Mouse (Mus musculus): ENCODE data around the gene Hs6st1. TPM values are rescaled to one million over a fixed set of nuclear protein-coding genes. Genes with fewer than 3 reads are reported as not detected.

Gene Hs6st1
- polyA plus RNA-seq, 1 experiment from 2014 or later: 18.1 TPM

- ATAC-seq (ENCODE audit: low read depth): peak; percentile 25; the same call in 1 of the 2 replicates
- Histone ChIP-seq H3K9ac (replicated peaks; ENCODE audit: low read depth, low read length) (no peak overlapping the region), H3K36me3 (ENCODE audit: control insufficient read depth, insufficient read depth, low read length) (0 out of 2 replicates have a peak, but pooled peaks cover 6% of the 10 kb centered on the region), H3K27ac (ENCODE audit: low read depth, low read length) (no peak overlapping the region), H3K4me2 (ENCODE audit: low read depth, low read length) (no peak overlapping the region), H3K27me3 (ENCODE audit: control insufficient read depth, insufficient read depth, low read length) (no peaks in the 10 kb centered on the region), H3K4me1 (ENCODE audit: control insufficient read depth, insufficient read depth, low read length) (peaks cover 21% of the 10 kb centered on the region), H3K9me3 (ENCODE audit: control insufficient read depth, low read length) (no peaks in the 10 kb centered on the region), H3K4me3 (ENCODE audit: low read depth, low read length) (no peak overlapping the region)
- WGBS: 37% methylated on average over 1 of the region's 1 CpGs
Measured at GRCm38 (mm10) chr1:36089481-36089880, 21.3 kb downstream of the Hs6st1 start.

GRCm38 (mm10) chr1:36090011-36090721 lies 22.0 kb downstream of the Hs6st1 start:
- H3K27ac ChIP-seq (ENCODE audit: low read depth, low read length): no peak overlapping the region
- no peak overlapping the region for H3K4me3 ChIP-seq (ENCODE audit: low read depth, low read length)
- H3K4me2 ChIP-seq (ENCODE audit: low read depth, low read length): no peak overlapping the region
- H3K9ac ChIP-seq (replicated peaks; ENCODE audit: low read depth, low read length): no peak overlapping the region
- 66% methylated on average over 6 of the region's 6 CpGs for WGBS
- peaks cover 21% of the 10 kb centered on the region for H3K4me1 ChIP-seq (ENCODE audit: control insufficient read depth, insufficient read depth, low read length)
- no peaks in the 10 kb centered on the region for H3K27me3 ChIP-seq (ENCODE audit: control insufficient read depth, insufficient read depth, low read length)
- 0 out of 2 replicates have a peak, but pooled peaks cover 6% of the 10 kb centered on the region for H3K36me3 ChIP-seq (ENCODE audit: control insufficient read depth, insufficient read depth, low read length)
- no peaks in the 10 kb centered on the region for H3K9me3 ChIP-seq (ENCODE audit: control insufficient read depth, low read length)
- no peak for ATAC-seq (ENCODE audit: low read depth)

- Histone ChIP-seq H3K9ac (replicated peaks; ENCODE audit: low read depth, low read length) (no peak overlapping the region), H3K4me1 (ENCODE audit: control insufficient read depth, insufficient read depth, low read length) (peaks cover 21% of the 10 kb centered on the region), H3K4me3 (ENCODE audit: low read depth, low read length) (no peak overlapping the region), H3K4me2 (ENCODE audit: low read depth, low read length) (no peak overlapping the region), H3K27ac (ENCODE audit: low read depth, low read length) (no peak overlapping the region), H3K9me3 (ENCODE audit: control insufficient read depth, low read length) (no peaks in the 10 kb centered on the region), H3K36me3 (ENCODE audit: control insufficient read depth, insufficient read depth, low read length) (0 out of 2 replicates have a peak, but pooled peaks cover 6% of the 10 kb centered on the region), H3K27me3 (ENCODE audit: control insufficient read depth, insufficient read depth, low read length) (no peaks in the 10 kb centered on the region)
- 95% methylated on average over 4 of the region's 4 CpGs for WGBS
- no peak for ATAC-seq (ENCODE audit: low read depth)
Measured at GRCm38 (mm10) chr1:36090722-36091110, 22.5 kb downstream of the Hs6st1 start.

GRCm38 (mm10) chr1:36091246-36091645 lies 23.0 kb downstream of the Hs6st1 start:
- WGBS: 63% methylated on average over 6 of the region's 6 CpGs
- no peak overlapping the region for H3K27ac ChIP-seq (ENCODE audit: low read depth, low read length)
- no peak overlapping the region for H3K4me2 ChIP-seq (ENCODE audit: low read depth, low read length)
- H3K9me3 ChIP-seq (ENCODE audit: control insufficient read depth, low read length): no peaks in the 10 kb centered on the region
- H3K9ac ChIP-seq (replicated peaks; ENCODE audit: low read depth, low read length): no peak overlapping the region
- no peaks in the 10 kb centered on the region for H3K27me3 ChIP-seq (ENCODE audit: control insufficient read depth, insufficient read depth, low read length)
- 0 out of 2 replicates have a peak, but pooled peaks cover 6% of the 10 kb centered on the region for H3K36me3 ChIP-seq (ENCODE audit: control insufficient read depth, insufficient read depth, low read length)
- ATAC-seq (ENCODE audit: low read depth): no peak
- peaks cover 21% of the 10 kb centered on the region for H3K4me1 ChIP-seq (ENCODE audit: control insufficient read depth, insufficient read depth, low read length)
- no peak overlapping the region for H3K4me3 ChIP-seq (ENCODE audit: low read depth, low read length)

- 96% methylated on average over 8 of the region's 8 CpGs for WGBS
- no peak overlapping the region for H3K27ac ChIP-seq (ENCODE audit: low read depth, low read length)
- no peak for ATAC-seq (ENCODE audit: low read depth)
Measured at GRCm38 (mm10) chr1:36093741-36094140, 25.5 kb downstream of the Hs6st1 start.

GRCm38 (mm10) chr1:36095423-36096272 lies 27.4 kb downstream of the Hs6st1 start:
- Histone ChIP-seq H3K4me3 (ENCODE audit: low read depth, low read length) (no peak overlapping the region), H3K9me3 (ENCODE audit: control insufficient read depth, low read length) (no peaks in the 10 kb centered on the region), H3K4me2 (ENCODE audit: low read depth, low read length) (no peak overlapping the region), H3K27ac (ENCODE audit: low read depth, low read length) (no peak overlapping the region), H3K27me3 (ENCODE audit: control insufficient read depth, insufficient read depth, low read length) (no peaks in the 10 kb centered on the region), H3K9ac (replicated peaks; ENCODE audit: low read depth, low read length) (no peak overlapping the region), H3K4me1 (ENCODE audit: control insufficient read depth, insufficient read depth, low read length) (no peaks in the 10 kb centered on the region; the same call in 1 of the 2 replicates), H3K36me3 (ENCODE audit: control insufficient read depth, insufficient read depth, low read length) (0 out of 2 replicates have a peak, but pooled peaks cover 6% of the 10 kb centered on the region)
- 87% methylated on average over 12 of the region's 12 CpGs for WGBS
- 0 out of 2 replicates have a peak, but pooled peaks have one; percentile 41 for ATAC-seq (ENCODE audit: low read depth)

More at GRCm38 (mm10) chr1:36093741-36094140, 25.5 kb downstream of the Hs6st1 start:
- no peak overlapping the region for H3K4me3 ChIP-seq (ENCODE audit: low read depth, low read length)
- H3K4me2 ChIP-seq (ENCODE audit: low read depth, low read length): no peak overlapping the region
- H3K9me3 ChIP-seq (ENCODE audit: control insufficient read depth, low read length): no peaks in the 10 kb centered on the region
- H3K36me3 ChIP-seq (ENCODE audit: control insufficient read depth, insufficient read depth, low read length): 0 out of 2 replicates have a peak, but pooled peaks cover 6% of the 10 kb centered on the region
- peaks cover 14% of the 10 kb centered on the region for H3K4me1 ChIP-seq (ENCODE audit: control insufficient read depth, insufficient read depth, low read length)
- no peak overlapping the region for H3K9ac ChIP-seq (replicated peaks; ENCODE audit: low read depth, low read length)
- no peaks in the 10 kb centered on the region for H3K27me3 ChIP-seq (ENCODE audit: control insufficient read depth, insufficient read depth, low read length)

GRCm38 (mm10) chr1:36098432-36098831 lies 30.2 kb downstream of the Hs6st1 start:
- Histone ChIP-seq H3K27me3 (ENCODE audit: control insufficient read depth, insufficient read depth, low read length) (no peaks in the 10 kb centered on the region), H3K4me1 (ENCODE audit: control insufficient read depth, insufficient read depth, low read length) (no peaks in the 10 kb centered on the region; the same call in 1 of the 2 replicates), H3K9me3 (ENCODE audit: control insufficient read depth, low read length) (no peaks in the 10 kb centered on the region), H3K27ac (ENCODE audit: low read depth, low read length) (no peak overlapping the region), H3K36me3 (ENCODE audit: control insufficient read depth, insufficient read depth, low read length) (peaks cover 9% of the 10 kb centered on the region; the same call in 1 of the 2 replicates), H3K9ac (replicated peaks; ENCODE audit: low read depth, low read length) (no peak overlapping the region), H3K4me2 (ENCODE audit: low read depth, low read length) (no peak overlapping the region), H3K4me3 (ENCODE audit: low read depth, low read length) (no peak overlapping the region)
- 93% methylated on average over 4 of the region's 4 CpGs for WGBS
- ATAC-seq (ENCODE audit: low read depth): no peak

- H3K36me3 ChIP-seq (ENCODE audit: control insufficient read depth, insufficient read depth, low read length): peaks cover 21% of the 10 kb centered on the region
- WGBS: 96% methylated on average over 3 of the region's 3 CpGs
- no peak overlapping the region for H3K4me2 ChIP-seq (ENCODE audit: low read depth, low read length)
- no peak overlapping the region for H3K4me3 ChIP-seq (ENCODE audit: low read depth, low read length)
- H3K9me3 ChIP-seq (ENCODE audit: control insufficient read depth, low read length): no peaks in the 10 kb centered on the region
- ATAC-seq (ENCODE audit: low read depth): no peak
- H3K27me3 ChIP-seq (ENCODE audit: control insufficient read depth, insufficient read depth, low read length): no peaks in the 10 kb centered on the region
- no peak overlapping the region for H3K9ac ChIP-seq (replicated peaks; ENCODE audit: low read depth, low read length)
- H3K4me1 ChIP-seq (ENCODE audit: control insufficient read depth, insufficient read depth, low read length): no peaks in the 10 kb centered on the region; the same call in 1 of the 2 replicates
- no peak overlapping the region for H3K27ac ChIP-seq (ENCODE audit: low read depth, low read length)
Measured at GRCm38 (mm10) chr1:36100371-36100770, 32.2 kb downstream of the Hs6st1 start.
